Mouse (Mus musculus) embryonic stem cell, embryonic (primary cell): ENCODE results near the gene Zfp326.

ENCODE experiments used
- CTCF ChIA-PET, 4 experiments: fragments of 300-600 bp in 2 of 4; fragments of 350-600 bp in 2 of 4; sonication (Branson Sonifier 250); formaldehyde crosslinking; loops; one replicate each; lab custom pipeline; 2022; ENCODE audit warnings: inconsistent platforms in 2 of 4; lab: Charles Lee
- POLR2A ChIA-PET, 4 experiments: fragments of 300-600 bp in 2 of 4; fragments of 350-600 bp in 2 of 4; sonication (Branson Sonifier 250); formaldehyde crosslinking; loops; one replicate each; lab custom pipeline; 2022; ENCODE audit warnings: antibody characterized with exemption in 4 of 4, inconsistent platforms in 1 of 4; lab: Charles Lee

The Zfp326 gene

GRCm38 (mm10) chr5:105909671-105910070 is 33.3 kb downstream of the Zfp326 start:
- ChIA-PET CTCF (no interaction called here), POLR2A (no interaction called here)

GRCm38 (mm10) chr5:105911498-105911897 is 35.1 kb downstream of the Zfp326 start:
- ChIA-PET POLR2A (interaction anchor here in 1 of 4 experiments (0.6 to 1.6 kb wide), 3 partner anchors 17 to 1181 kb away, joined by 3 read pairs; no protein-coding TSS in a partner anchor), CTCF (no interaction called here)

- POLR2A ChIA-PET: interaction anchor here in 1 of 4 experiments (1.2 kb wide), 1 partner anchor 19 kb away, joined by 4 read pairs; no protein-coding TSS in a partner anchor
- CTCF ChIA-PET: interaction anchor here (0.6 to 1.3 kb wide), 5 partner anchors 13 to 1443 kb away, joined by 3 to 7 read pairs (median 4); no protein-coding TSS in a partner anchor
These were observed 41.0 kb downstream of the Zfp326 start for GRCm38 (mm10) chr5:105917398-105917797.

GRCm38 (mm10) chr5:105918289-105918688 is 41.9 kb downstream of the Zfp326 start:
- POLR2A ChIA-PET: interaction anchor here in 2 of 4 experiments (0.5 to 1.2 kb wide), 6 partner anchors 10 to 1035 kb away, joined by 3 to 8 read pairs (median 4); no protein-coding TSS in a partner anchor

DNA sequence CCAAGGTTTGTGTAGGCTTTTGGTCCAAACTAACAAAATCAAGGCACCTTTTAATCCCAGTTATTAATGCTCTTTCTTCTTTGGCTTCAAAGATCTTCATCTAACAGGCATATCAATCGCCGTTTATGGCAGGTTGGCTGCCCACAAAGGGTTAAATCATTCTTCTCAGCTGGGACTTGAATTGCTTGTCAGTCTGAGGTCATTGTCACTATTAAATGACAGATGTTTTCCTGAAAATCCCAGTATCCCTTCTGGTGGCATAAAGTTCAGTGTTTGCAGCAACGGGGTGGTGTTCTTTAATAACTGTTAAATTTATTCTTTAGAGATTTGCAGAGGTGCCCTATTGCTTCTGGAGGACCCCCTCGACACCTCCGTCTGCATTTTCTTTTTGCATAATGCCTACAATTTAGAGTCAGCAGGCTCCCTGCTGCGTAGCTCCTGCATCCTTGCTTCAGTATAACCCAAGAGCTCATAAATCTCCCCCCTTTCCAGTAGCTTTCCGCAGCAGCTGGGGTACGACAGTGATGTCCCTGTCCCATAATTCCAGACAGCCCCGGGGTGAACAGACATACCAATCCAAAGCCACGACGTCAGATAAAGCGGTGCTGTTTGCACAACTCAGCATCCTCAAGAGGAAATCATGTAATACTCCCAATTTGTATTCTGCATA is 46.6 kb downstream of the Zfp326 start:
- ChIA-PET CTCF (interaction anchor here in 1 of 4 experiments (0.6 kb wide), 1 partner anchor 395 kb away, joined by 9 read pairs; no protein-coding TSS in a partner anchor), POLR2A (interaction anchor here in 1 of 4 experiments (0.9 kb wide), 1 partner anchor 14 kb away, joined by 3 read pairs; no protein-coding TSS in a partner anchor)

More at GRCm38 (mm10) chr5:105918289-105918688, 41.9 kb downstream of the Zfp326 start:
- CTCF ChIA-PET: interaction anchor here (0.6 to 0.9 kb wide), 6 partner anchors 12 to 1442 kb away, joined by 3 to 10 read pairs (median 4); no protein-coding TSS in a partner anchor

DNA sequence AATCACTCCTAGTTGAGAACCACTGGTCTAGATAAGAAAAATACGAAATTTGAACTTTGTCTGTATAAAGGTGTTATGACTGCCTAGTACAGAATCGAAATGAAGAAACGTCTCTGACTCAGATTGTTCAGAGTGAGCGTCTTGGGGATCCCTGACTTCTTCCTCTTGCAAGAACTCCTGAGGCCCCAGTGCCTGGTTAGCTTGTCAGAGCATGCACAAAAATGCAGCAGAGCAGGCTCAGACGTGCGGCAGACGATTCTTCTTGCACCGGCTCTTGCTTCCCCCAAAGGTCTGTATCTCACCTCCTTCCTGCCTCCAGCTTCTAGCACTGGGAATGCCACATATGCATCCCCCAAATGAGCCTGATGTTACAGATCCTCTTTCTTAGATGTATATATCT is 48.0 kb downstream of the Zfp326 start:
- ChIA-PET CTCF (interaction anchor here in 1 of 4 experiments (0.6 kb wide), 1 partner anchor 131 kb away, joined by 3 read pairs; no protein-coding TSS in a partner anchor), POLR2A (no interaction called here)

DNA sequence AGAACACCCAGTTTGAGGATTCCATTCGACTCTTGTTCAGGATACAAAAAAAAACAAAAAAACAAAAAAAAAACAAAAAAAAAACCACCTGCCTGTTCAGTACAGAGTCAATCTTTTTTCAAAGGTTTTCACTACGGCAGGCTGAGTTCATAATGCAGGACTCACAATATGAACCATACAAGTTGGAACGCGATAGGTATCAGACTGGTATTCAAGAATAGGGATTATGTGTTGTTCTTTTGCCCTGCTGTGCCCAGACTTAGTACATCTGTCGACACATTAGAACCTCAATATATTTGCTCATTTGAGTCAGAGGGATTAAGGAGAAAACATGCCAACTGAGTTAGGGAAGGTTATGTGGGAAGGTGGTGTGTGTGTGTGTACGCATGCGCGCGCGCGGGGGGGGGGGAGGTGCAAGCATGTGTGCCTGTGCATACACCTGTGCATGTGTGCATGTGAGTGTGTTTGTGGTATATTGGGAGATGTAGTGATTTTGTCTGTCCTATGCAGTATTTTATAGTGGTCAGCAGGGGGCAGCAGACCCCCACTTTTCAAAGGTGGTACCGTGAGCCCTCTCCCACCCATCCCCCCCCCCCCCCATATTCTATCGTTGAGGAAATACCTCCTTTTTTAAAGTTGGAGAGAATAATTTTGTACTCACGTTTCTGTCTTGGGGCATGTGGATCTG is 49.3 kb downstream of the Zfp326 start:
- POLR2A ChIA-PET: no interaction called here

DNA sequence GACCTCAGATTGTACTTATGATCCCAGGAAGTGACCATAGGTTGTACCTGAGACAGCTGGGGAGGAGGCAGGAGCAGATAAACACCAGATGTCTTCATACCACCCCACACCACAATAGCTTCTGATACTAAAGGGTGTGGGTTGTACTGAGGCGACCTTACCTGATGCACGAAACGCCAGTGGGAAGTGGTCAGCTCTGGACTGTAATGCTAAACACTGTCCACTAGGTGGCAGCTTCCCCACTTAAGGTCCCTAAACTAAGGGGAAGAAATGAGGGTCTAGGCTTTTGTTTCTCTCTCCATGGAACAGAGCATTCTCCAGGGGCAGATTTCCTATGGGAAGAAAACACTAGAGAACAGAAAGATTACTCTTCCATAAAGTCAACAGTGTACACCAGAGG is 53.9 kb downstream of the Zfp326 start:
- ChIA-PET POLR2A (no interaction called here), CTCF (interaction anchor here (0.5 to 1.4 kb wide), 18 partner anchors 8 to 552 kb away, joined by 3 to 6 read pairs (median 3); no protein-coding TSS in a partner anchor)

More for the DNA sequence above, 49.3 kb downstream of the Zfp326 start:
- CTCF ChIA-PET: interaction anchor here in 2 of 4 experiments (0.7 to 0.9 kb wide), 2 partner anchors 14 to 157 kb away, joined by 4 to 5 read pairs; no protein-coding TSS in a partner anchor

GRCm38 (mm10) chr5:105932392-105932791 is 56.0 kb downstream of the Zfp326 start:
- CTCF ChIA-PET: no interaction called here
- POLR2A ChIA-PET: interaction anchor here in 1 of 4 experiments (0.5 kb wide), 1 partner anchor 156 kb away, joined by 5 read pairs; no protein-coding TSS in a partner anchor

GRCm38 (mm10) chr5:105941951-105942350 is 65.6 kb downstream of the Zfp326 start:
- POLR2A ChIA-PET: interaction anchor here in 1 of 4 experiments (0.6 kb wide), 1 partner anchor 21 kb away, joined by 3 read pairs; no protein-coding TSS in a partner anchor
- CTCF ChIA-PET: interaction anchor here (0.5 to 1.2 kb wide), 4 partner anchors 12 to 34 kb away, joined by 3 to 4 read pairs (median 3); no protein-coding TSS in a partner anchor
